Mouse (Mus musculus): ENCODE data around the gene Satb1.

Satb1 gene

GRCm38 (mm10) chr17:51775070-51775881 is 57.8 kb downstream of the Satb1 start:
- DNase-seq: no peak

GRCm38 (mm10) chr17:51763600-51763999 is 69.5 kb downstream of the Satb1 start:
- DNase-seq: no peak

- no peak for DNase-seq
Observed at GRCm38 (mm10) chr17:51762503-51762902, 70.6 kb downstream of the Satb1 start.

GRCm38 (mm10) chr17:51760997-51761655 is 72.0 kb downstream of the Satb1 start:
- no peak for DNase-seq

- no peak for DNase-seq
Observed at GRCm38 (mm10) chr17:51760251-51760887, 72.7 kb downstream of the Satb1 start.

- no peak for DNase-seq
Observed at GRCm38 (mm10) chr17:51759509-51759908, 73.6 kb downstream of the Satb1 start.

GRCm38 (mm10) chr17:51752142-51752541 is 80.9 kb downstream of the Satb1 start:
- DNase-seq: no peak

- no peak for DNase-seq
Observed at GRCm38 (mm10) chr17:51747204-51747603, 85.9 kb downstream of the Satb1 start.

- DNase-seq: no peak
Observed at GRCm38 (mm10) chr17:51742502-51742901, 90.6 kb downstream of the Satb1 start.

GRCm38 (mm10) chr17:51741126-51741525 is 92.0 kb downstream of the Satb1 start:
- DNase-seq: no peak

GRCm38 (mm10) chr17:51740246-51740645 is 92.8 kb downstream of the Satb1 start:
- no peak for DNase-seq

GRCm38 (mm10) chr17:51724486-51724885 is 108.6 kb downstream of the Satb1 start:
- no peak for DNase-seq

- DNase-seq: no peak
Observed at GRCm38 (mm10) chr17:51695711-51696110, 137.4 kb downstream of the Satb1 start.

- DNase-seq: no peak
Observed at GRCm38 (mm10) chr17:51695271-51695670, 137.8 kb downstream of the Satb1 start.

- DNase-seq: no peak
Observed at GRCm38 (mm10) chr17:51690526-51690925, 142.6 kb downstream of the Satb1 start.

- DNase-seq: no peak
Observed at GRCm38 (mm10) chr17:51687226-51687625, 145.9 kb downstream of the Satb1 start.
